Mouse (Mus musculus) NIH3T3 (cell line): ENCODE results near the gene Spaca7.
"Not testable (repeated sequence)": the region's sequence is repeated elsewhere in the genome, so short reads cannot be mapped to it uniquely, and the experiment has no call there.

Experiments
- DNase-seq: peaks from one replicate; pipeline ENCODE4 v3.0.0-alpha.2; 2012; ENCODE audit warnings: low read depth

Spaca7 gene

DNA sequence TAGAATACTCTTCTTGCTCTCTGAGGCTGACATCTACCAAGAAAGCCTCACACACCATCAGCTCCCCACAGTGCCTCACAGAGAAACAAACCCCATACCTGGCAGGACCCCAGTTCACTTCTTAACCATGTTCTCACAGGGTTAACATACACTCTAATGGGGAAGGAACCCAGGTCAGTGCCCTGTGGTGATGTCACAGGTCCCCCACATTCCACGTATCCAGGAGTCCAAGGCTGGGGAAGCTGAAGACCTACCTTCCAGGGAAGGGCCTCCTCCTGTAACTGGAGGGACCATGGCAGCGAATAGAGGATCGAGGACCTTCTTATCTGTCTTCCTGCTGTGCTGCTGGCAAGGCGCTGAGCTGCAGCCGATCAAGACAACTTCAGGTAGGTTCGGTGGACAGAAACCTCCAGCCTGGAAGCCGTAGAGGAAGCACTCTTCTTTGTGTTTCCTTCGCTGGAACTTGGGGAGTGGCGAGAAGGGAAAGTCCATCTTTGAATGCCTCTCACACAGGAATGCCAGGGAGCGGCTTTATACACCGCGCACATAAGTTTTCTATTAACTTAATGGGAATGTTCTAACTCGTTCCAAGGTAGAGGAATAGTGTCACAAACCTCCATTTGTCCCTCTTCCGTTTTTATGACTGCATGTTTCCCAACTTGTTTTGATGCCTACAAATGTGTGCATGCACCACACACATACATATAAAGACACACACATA, at the start of gene Spaca7:
Gene Spaca7 (plus strand): TSS at position 216 of the 721 bp plus-strand sequence.
- peak; percentile 5 for DNase-seq

DNA sequence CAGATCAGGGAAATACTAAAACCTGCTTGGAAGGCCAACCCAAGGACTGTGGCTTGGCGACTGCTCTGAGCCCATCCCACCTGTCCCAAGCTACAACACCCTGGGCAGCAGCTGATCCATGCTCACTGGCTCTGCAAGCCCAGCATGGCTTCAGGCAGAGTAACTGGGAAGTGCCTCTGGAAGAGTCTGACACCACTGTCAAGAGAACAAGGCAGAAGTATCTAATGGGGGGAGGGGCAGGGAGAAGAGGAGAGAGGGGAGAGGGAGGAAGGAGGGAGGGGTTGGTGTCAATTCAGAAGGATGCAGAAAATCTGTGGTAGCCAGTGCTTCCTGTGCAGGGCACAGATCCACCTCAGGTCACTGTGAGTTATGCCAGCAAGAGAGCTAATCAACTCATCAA, 48.5 kb upstream of the Spaca7 start:
- no peak for DNase-seq

DNA sequence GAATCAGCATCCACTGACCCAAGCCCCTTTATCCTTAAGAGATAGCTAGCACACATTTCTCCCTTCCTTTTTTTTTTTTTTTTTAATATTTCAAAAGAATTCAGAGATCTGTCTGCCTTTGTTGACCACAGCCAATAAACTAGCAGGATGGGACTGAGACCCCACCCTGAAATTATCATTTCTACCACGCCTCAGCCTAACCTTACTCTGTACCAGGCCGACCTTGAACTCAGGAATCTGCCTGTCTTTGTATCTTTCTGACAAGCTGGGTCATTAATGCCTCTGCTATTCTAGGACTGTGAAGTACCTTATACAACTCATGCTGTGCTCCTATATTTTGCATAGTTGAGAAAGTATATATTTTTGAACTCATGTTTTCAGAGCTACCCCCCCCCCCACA, 44.2 kb upstream of the Spaca7 start:
- no peak for DNase-seq

DNA sequence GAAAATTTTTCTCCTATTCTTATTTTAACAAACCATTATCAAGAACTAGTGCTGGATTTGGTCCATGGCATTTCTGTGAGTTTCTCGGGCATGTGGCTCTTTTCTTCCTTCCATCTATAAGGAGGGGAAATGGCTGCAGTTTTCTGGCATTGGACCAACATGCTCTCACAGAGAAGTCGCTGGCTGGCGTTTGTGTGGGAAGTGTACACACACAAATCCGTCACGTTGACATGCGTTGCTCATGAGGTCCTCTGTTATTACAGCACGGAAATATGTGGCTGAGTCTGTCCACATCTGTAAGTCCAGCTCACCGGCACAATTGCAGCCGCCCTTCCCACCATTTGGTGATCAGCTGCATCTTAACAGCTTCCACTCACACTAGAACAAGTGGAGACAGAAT, 37.2 kb upstream of the Spaca7 start:
- no peak for DNase-seq

DNA sequence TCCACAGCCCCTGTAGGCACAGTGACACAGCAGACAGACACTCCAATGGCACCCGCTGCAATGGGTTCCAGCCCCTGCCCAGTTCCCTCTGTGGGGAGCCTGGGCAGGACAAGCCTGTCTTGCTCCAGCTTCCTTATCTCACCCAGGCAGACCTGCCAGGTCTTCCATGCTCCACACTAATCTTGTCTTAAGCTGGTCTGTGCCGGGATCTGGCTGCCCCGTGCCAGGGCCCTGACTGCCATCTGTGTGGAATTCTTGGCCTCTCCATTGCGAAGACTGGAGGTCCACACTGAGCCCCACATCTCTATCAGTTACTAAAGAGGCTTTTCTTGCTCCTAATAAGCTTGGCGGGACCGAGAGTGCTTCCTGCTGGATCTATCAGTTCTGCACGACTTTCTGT, 36.5 kb upstream of the Spaca7 start:
- DNase-seq: no peak

DNA sequence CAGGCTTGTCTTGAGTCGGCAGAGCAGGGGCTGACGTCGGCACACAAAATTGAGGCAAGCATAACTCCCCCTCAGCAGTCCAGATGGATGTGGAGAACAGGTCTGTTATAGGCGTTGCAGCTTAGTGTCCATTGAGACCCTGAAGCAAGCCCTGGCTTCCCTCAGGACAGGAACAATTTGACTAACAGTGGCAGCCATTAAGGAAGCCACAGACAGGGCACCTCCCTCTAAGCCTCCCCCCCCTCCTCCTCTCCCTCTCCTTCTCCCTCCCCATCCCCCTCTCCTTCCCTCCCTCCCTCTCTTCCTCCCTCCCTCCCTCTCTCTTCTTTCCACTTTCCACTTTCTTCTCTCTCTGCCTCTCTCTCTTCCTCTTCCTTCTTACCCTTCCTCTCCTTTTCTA, 27.6 kb upstream of the Spaca7 start:
- no peak for DNase-seq

DNA sequence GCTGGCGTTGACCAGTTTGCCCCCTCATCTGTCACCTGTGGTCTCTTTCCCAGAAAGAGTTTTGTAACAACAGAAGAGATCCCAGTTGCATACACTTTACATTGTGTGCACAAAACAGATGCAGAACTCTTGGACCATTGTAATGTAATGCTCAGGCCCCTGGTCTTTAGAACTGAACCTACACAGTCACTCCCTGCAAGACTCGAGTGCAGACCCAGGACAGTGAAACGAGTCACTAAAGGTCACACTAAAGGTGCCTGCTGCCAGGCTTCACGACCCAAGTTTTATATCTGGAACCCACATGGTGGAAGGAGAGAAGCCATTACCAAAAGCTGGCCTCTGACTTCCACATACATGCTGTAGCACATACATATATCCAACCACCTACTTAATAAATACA, 27.2 kb upstream of the Spaca7 start:
- no peak for DNase-seq

DNA sequence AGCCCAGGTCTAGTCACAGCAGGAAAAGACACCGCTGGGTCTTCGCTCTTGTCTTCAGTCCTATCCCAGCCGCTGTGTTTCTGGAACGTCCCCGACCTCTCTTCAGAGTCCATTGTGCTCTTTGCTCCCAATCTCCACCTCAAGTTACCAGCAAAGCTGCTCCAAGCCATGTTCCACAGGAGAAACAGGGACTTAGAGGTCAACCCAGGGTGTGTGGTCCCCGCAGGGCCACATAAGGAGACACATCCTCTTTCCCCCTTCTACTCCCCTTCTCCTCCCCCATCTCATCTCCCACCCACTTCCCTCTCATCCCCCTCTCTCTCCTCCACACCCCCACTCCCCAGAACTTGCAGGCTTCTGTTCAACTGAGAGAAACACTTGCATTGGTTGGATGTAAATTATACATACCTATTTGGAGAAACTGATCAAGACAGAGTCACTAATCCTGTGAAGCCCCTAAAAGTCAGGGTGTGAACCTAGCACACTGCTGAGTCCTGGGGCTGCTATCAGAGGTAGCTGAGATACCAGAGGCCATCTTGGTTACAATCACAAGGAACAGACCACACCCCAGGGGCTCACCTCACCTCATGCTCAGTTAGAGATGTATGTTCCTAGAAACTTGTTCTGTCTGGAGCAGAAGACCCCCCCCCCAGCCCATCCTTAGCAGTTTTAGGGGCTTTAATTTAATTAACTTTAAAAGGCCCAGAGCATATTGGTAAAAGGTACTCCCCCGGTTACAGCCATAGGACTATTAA, 25.2 kb upstream of the Spaca7 start:
- DNase-seq: no peak

DNA sequence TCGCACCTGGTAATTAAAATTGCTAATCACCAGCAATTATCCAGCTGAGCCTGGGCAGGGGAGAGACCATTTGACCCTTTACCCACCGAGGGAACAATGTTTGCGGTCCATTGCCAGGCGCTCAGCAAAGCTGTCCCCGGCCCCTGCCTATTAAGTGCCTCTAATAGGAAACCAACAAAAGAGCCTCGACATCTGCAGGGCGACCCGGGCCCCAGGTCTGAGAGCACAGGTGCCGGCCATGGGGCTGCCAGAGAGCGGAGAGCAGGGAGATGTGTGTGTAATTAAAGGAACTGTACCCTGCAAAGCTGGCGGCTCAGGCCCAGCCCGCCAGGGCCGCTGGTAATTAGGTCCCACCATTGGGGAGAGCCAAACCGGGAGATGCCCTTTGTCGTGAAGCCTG, 24.6 kb upstream of the Spaca7 start:
- no peak for DNase-seq

DNA sequence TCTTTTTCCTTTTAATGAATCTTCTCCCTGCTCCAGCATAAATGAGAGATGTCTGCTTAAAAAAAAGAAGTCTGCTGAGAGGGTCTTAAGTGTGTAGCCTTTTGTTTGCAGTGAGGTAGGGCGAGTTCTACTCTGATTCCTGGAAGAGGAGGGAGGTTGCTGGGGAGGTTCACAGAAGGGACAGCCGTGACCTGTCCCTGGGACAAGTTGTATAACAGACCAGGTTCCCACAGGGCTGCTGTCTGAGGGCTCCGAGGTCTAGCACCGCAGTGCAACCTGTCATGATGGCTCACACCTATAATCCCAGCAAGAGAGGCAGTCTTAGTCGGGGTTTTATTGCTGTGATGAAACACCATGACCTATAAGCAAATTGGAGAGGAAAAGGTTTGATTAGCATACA, 24.1 kb upstream of the Spaca7 start:
- DNase-seq: no peak

DNA sequence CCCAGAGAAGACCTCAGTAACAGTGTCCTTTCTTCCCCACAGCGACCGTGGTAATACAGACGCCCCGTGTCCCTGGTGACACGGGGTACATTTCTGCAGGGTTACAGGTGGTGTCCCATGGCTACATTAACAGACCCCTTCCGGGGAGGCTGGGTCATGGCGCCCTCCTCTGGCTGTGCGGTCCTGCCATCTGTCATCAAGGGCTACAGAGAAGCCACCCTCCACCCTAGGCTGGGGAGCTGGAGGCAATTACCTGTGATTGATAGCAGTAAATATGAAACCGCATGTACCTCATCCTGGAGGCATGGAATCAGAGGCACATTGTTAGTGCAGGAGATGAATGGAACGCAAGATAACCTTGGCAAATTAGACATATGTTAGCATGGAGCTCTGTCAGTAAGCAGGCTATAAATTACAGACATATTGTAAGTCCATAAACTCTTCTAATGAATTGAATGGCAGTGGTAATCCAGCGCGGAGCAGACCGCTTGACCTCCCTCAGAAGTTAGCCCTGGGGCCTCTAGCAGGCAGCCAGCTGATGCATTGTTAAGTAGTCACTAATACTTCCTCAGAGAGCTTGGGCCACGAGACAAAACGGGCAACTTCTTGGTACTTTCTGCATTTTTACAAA, 17.2 kb upstream of the Spaca7 start:
- no peak for DNase-seq

DNA sequence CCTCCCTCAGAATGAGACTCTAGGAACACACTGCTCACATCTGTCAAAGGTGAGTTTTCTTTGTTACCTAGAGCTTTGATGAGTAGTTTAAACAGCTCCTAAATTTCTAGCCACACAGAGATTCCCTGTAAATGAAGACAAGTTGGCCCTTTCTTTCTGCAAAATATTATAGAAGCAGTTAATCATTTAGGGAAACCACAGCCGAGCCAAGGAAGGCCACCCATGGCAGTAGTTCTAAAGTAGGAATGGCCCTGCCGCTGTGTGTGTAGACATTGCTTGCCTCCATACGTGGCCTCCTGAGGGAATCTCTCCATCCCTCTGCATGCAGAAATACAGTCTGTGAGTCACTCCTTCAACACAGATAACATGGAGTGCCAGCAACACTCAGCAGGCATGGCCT, 14.0 kb upstream of the Spaca7 start:
- no peak for DNase-seq

DNA sequence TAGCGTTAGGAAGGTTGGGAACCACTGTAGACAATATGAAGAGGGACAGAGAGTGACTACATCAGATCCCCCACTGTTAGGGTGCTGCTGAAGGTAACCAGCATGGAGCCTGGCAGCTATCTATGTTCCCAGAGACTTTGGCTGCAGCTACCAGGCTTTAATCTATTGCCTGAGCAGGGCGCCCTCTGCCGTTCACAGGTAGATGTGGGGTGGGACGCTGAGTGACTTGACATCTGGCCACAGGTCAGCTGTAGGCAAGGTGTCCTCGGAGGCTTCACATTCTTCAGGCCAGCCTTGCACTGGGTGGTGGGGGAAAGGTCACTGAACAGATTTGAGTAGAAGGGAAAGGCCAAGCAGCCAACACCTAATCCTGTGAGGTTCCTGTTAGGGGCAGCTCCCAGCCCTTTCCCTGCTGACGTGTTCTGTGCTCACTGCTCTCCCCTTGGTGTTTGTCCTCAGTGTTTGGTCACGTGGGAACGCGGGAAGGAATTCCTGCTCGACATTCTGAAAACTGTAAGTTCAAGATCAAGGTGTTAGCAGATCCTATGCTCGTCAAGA, 11.3 kb upstream of the Spaca7 start:
- DNase-seq: peak; percentile 61

DNA sequence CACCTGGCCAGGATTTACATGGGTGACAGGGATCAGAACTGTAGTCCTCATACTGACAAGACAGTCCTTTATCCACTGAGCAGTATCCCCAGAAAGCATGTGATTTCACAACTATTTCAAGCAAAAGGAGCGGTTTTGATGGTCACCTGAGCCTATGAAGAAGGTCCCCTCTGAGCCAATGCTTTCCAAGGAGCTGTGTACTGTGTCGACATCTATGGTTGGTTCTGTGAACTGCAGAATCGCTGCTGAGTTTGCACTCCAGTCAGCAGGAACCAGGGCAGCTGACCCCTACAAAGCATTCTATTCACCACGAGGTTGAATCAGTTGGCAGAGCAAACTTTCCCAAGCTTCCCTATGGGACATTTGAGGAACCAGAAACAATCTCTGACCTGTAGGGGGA, 8.5 kb upstream of the Spaca7 start:
- DNase-seq: peak; percentile 57

DNA sequence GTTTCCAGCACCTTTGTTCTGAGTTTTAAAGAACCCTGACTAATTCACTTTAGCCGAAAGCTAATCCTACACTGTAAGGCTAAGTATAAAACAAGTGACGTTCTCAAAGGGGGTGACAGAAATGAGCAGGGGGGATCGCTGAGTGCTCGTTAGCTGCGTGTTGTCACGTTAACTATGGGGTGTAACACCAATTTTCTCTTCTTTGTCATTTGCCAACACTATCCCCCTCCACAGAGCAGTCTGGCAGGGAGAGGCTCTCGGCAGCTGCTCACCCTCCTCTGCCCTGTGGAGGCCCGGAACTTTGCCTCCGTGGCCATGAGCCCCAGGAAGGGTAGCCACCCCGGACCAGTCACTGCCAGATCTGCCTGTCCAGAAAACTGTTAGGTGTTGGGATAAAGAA, 7.3 kb upstream of the Spaca7 start:
- no peak for DNase-seq

DNA sequence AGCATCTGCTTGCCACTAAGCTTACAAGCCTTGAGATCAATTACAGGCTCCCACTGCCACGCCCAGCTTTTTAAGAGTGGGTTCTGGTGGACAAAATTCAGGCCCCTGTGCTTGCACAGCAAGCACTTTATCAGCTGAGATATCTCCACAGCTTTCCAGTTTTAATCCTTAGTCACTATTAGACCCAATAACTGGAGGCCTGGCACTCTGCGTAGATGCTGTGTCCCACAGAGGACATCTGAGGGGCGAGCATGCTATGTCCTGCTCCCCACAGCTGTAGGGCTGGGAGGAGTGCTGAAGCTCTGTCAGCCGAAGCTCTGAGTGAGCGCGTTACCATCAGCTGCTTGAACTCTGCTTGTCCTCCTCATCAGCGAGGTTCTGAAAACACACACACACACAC, 6.3 kb upstream of the Spaca7 start:
- no peak for DNase-seq

DNA sequence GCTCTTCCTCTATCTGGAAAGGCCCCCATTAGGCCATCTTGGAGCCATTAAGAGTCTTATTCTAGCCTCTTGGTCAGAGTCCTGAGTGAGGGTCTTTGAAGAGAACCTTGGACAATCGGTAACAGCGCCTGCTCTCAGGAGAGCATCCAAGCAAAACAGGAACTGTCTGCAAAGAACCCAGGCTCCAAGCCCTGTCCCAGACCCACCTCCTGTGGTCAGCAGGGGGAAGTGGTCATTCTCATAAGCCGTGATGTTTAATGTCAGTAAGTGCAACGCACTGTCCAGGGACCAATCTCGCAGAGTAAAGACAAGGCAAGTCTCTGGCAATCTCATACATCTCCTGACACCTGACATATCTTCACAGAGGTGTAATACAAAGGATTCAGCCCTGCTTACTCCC, 3.2 kb downstream of the Spaca7 start:
- no peak for DNase-seq

DNA sequence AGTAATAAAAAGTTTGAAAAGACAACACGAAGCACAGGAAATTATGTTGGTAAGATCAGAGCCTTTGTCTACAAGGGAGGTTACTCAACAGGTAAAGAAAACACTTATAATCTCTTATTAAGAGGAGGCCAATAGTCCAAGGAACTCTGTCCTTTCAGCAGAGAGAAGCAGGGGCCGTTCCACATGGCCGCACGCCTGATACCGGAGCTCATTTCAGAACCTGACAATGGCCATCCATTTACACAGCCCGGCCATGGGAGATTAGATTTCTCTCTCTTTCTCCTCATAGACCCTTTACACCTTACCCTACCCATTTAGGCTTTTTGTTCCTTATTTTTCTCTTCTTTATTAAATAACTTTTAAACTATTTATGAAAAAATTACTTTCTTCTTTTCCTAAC, 3.9 kb downstream of the Spaca7 start:
- DNase-seq: no peak

DNA sequence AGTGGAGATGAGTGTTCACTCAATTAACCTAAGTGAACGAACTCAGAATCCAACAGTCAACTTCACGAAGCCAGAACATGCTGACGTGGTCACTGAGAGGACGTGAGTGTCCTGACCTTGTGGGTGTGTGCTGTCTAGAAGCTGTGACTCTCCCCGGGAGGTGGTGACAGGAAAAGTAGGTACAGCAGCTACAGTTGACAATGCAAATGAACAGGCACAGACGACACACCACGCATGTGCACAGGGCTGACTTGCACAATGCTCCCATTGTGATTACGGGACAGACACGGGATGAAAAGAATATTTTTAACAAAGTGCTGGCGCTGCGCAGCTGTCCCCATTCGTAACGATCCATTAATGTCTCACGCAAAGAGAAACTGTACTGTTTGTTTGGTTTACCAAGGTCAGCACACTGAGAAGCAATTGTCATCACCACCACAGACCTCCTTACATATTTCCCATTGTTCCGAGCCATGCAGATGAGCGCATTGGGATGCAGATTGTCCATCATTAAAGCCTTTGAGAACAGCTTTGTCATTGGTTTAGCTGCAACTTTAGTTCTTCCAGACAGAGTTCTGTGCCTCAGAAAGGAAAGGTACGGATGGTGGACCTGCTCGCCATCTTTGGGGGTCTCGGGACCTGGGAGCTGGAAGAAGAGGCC, 6.6 kb downstream of the Spaca7 start:
- DNase-seq: not testable (repeated sequence)

DNA sequence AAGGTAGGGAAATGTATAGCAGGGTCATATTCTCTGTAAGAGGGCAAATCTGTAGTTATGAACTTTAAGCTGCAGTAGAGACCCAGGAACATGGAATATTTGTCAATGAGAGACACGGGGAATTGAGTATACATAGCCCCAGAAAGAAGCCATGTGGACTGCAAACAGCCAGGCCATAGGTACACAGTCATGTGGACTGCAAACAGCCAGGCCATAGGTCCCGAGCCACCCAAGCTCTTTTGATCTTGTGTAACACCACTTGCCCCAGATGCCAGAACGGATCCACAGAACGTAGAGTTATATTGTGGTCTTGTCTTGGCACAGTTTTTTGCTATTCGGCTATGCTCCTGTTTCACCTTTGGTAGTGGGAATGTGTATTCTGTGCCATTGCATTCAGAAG, 11.0 kb downstream of the Spaca7 start:
- no peak for DNase-seq

DNA sequence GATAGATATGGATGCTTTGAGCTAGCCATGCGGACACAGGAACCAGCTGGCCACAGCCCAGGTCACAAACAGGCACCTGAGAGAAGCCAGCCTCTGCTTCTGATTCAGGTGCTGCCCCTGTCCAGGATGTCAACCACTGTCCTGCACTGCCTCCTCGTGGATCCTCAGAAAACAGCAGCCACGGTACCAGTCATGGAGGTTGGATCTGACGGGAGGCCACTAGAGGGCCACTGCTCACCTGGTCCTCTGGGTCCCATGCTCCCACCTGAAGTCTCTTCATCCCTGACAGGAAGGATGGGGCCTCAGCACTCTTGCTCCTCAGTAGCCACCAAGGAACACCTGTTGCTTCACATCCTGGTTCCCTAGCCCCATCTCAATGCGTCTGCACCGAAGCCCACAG, 34.4 kb downstream of the Spaca7 start:
- DNase-seq: peak; percentile 79

DNA sequence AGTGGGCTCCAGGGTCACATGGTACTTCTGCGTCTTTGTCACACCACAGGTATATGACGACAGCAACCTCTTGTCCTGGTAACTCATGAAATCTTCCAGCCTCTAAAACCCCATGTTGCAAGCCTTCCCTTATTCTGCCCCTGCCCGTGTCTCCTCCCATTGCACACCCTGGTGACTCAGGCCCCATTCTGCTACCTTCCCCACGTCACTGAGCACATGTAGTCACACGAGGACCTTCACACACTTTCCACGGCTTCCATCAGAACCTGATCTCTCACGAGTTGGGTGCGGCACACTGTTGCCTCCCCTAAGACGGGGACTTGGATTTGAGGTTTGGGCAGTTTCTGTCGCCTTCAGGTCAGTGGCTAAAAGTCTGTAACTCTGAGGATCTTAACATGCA, 36.0 kb downstream of the Spaca7 start:
- DNase-seq: no peak
